Mouse (Mus musculus) E14TG2a.4 (cell line): Measurements from ENCODE around the gene Ccdc81.

ENCODE experiments used
- CTCF ChIP-seq: conservative IDR thresholded peaks from 2 replicates; pipeline ENCODE4 v1.5.1; 2014; ENCODE audit warnings: low read length
- NANOG ChIP-seq: IDR thresholded peaks from 2 replicates; pipeline ENCODE4 v1.6.1; 2014; ENCODE audit warnings: borderline replicate concordance, low read length, mixed read lengths

- TF ChIP-seq CTCF (no peak), NANOG (no peak)
Measured at GRCm38 (mm10) chr7:89949403-89949802, 46.0 kb upstream of the Ccdc81 start.
